Mouse (Mus musculus) heart, embryonic 10.5 days (tissue): ENCODE measurements around the gene Urb1. TPM values are rescaled to one million over a fixed set of nuclear protein-coding genes. Genes with fewer than 3 reads are reported as not detected.

Experiments
- DNase-seq: peaks from one replicate; pipeline ENCODE4 v3.0.0-alpha.2; 2017; ENCODE audit warnings: low spot score
- H3K27ac ChIP-seq: fragments of 300-500 bp; sonication (generic); 2 replicates; pipeline ENCODE4 v1.5.1; 2016; ENCODE audit warnings: mild to moderate bottlenecking
- H3K27me3 ChIP-seq: fragments of 300-500 bp; sonication (generic); 2 replicates; pipeline ENCODE4 v1.6.1; 2016; ENCODE audit warnings: mild to moderate bottlenecking; ENCODE audit not compliant: poor library complexity, insufficient read depth, severe bottlenecking
- H3K36me3 ChIP-seq: fragments of 300-500 bp; sonication (generic); 2 replicates; pipeline ENCODE4 v1.6.1; 2016; ENCODE audit warnings: mild to moderate bottlenecking, moderate library complexity
- H3K4me1 ChIP-seq: fragments of 300-500 bp; sonication (generic); 2 replicates; pipeline ENCODE4 v1.6.1; 2016; ENCODE audit warnings: mild to moderate bottlenecking
- H3K4me3 ChIP-seq: fragments of 300-500 bp; sonication (generic); 2 replicates; pipeline ENCODE4 v1.5.1; 2016; ENCODE audit warnings: mild to moderate bottlenecking, moderate library complexity
- H3K9me3 ChIP-seq: fragments of 300-500 bp; sonication (generic); 2 replicates; pipeline ENCODE4 v1.6.1; 2016; ENCODE audit warnings: mild to moderate bottlenecking, moderate library complexity
- WGBS: fragments of 180-500 bp; shearing (Covaris S2); methylation state at CpG from one replicate; pipeline ENCODE4 v1.1.7; 2016; 5-methylcytosine and 5-hydroxymethylcytosine counted together
- polyA plus RNA-seq: library from polyadenylated mRNA; unstranded; fragments of >200 nt; fragmentation: Nextera tagmentation; extraction: Ambion mirVana; gene quantifications from 2 replicates; pipeline ENCODE4 v1.2.1, GENCODE M21; 2016

Gene Urb1
- polyA plus RNA-seq, 1 experiment from 2014 or later = 12.7 TPM

- 41% methylated on average over 26 of the region's 26 CpGs for WGBS
- Histone ChIP-seq H3K27me3 (no peaks in the 10 kb centered on the region), H3K4me1 (peaks cover 51% of the 10 kb centered on the region), H3K36me3 (no peaks in the 10 kb centered on the region), H3K27ac (peak within 1 kb of the TSS; percentile 80), H3K4me3 (peak within 1 kb of the TSS; percentile 51), H3K9me3 (no peaks in the 10 kb centered on the region)
- peak; percentile 95 for DNase-seq
Measured at GRCm38 (mm10) chr16:90738092-90738956, 71.9 kb downstream of the Urb1 start, which contains the start of gene Mrap. Gene Mrap, plus strand, starts transcription at chr16:90738207.

- WGBS = 52% methylated on average over 10 of the region's 10 CpGs
- Histone ChIP-seq H3K27me3 (no peaks in the 10 kb centered on the region), H3K9me3 (no peaks in the 10 kb centered on the region), H3K4me1 (peaks cover 36% of the 10 kb centered on the region), H3K36me3 (no peaks in the 10 kb centered on the region), H3K4me3 (no peak overlapping the region), H3K27ac (peak overlapping the region; percentile 68)
- no peak for DNase-seq
Measured at GRCm38 (mm10) chr16:90736672-90737270, 73.4 kb downstream of the Urb1 start.

DNA sequence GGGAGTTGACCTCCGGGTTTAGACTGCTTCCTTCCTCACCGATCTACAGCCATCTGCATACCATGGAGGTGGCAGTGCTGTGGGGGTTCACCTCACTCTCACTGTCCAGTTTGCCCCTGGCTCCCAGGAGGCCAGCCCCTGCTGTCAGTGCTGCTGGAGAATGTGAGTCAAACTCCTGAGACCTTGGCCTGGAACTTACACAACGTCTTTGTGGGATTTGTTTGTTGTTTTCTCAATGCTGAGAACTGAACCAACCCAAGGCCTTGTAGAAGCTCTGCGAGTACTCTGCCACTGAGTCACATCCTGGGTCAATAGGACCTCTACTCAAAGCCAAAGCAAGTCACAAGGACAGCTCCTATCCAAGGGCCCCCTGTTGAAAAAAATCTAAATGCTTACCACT, 74.6 kb downstream of the Urb1 start:
- peak overlapping the region; percentile 22; the same call in 1 of the 2 replicates for H3K27ac ChIP-seq

DNA sequence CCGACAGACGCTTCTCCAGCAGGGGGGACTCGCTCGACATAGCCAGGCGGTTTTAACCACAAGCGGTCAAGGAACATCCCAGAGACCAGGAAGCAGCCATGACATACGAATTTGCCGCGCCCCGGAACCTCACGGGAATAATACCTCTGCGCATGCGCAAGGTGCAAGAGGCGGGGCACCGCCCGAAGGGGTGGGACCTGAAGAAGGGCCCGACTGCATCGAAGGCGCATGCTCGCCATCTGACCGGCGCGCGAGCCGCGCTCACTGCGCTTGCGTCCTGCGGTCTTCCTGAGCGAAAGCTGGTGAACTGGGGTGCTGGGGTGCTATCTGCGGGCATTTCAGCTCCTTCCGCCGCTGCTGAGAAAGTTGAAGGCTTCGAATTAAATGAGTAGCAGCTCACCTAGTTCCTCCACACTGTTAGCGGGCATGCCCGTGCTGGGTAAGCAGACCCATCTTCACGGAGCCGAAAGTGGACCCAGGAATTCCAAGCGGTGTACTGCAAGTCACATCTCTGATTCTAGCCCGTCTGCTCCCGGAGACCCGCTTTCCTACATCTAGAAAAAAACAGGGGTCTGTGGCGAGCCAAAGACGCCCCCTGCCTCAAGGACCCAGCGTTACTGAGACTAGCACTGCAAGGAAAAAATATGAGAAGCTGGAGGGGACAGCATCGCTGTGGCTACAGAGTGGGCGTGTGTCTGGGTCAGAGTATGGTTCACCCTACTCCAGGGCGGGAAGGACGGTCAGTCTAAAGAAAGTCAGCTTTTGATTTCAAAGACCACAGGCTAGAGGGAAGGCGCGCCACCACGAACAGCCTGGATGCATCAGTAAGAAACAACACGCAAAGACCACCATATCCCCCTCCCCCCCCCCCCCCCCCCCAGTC, 82.7 kb downstream of the Urb1 start, which contains the start of gene Mis18a:
Mis18a (minus strand) TSS at position 172 of the 883 bp plus-strand sequence.
- Histone ChIP-seq H3K9me3 (0 out of 2 replicates have a peak, but pooled peaks cover 4% of the 10 kb centered on the region), H3K4me3 (peak within 1 kb of the TSS; percentile 92), H3K27ac (peak within 1 kb of the TSS; percentile 91), H3K27me3 (no peaks in the 10 kb centered on the region), H3K36me3 (peaks cover 26% of the 10 kb centered on the region), H3K4me1 (peaks cover 11% of the 10 kb centered on the region)
- DNase-seq = peak; percentile 98
- 2% methylated on average over 53 of the region's 53 CpGs for WGBS

More for the DNA sequence above, 74.6 kb downstream of the Urb1 start:
- no peak overlapping the region for H3K4me3 ChIP-seq
- 0 out of 2 replicates have a peak, but pooled peaks cover 4% of the 10 kb centered on the region for H3K9me3 ChIP-seq
- no peak for DNase-seq
- peaks cover 33% of the 10 kb centered on the region for H3K4me1 ChIP-seq
- 62% methylated on average over 4 of the region's 4 CpGs for WGBS
- H3K27me3 ChIP-seq = no peaks in the 10 kb centered on the region
- no peaks in the 10 kb centered on the region for H3K36me3 ChIP-seq

DNA sequence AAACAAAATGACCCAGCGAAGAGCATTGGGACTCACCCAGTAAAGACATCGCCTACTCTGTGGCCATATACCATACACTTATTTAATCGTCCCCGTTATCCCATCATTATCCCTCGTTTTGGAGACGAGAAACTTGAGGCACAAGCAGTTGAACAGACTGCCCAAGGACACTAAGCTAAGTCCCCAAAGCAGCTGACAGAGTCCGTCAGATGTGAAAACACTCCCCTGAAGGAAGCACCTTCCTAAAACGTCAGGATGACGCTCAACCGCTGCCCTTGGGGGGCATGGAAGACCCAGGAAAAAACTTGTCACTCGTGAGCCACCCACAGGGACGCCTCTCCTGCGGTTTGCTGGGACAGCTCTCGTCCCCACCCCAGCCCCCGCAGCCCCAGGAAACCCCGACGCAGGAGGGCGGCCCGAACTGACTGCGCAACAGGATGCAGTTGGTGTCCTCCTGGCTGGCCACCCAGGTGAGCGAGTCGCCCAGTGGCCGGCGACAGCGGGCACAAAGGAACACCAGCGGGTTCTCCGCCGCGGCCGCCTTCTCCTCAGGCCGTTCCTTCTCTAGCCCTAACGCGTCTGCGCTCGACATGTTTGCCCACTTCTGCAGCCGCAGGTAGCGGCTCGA, 83.5 kb downstream of the Urb1 start:
- peaks cover 33% of the 10 kb centered on the region for H3K36me3 ChIP-seq
- WGBS = 4% methylated on average over 38 of the region's 38 CpGs

DNA sequence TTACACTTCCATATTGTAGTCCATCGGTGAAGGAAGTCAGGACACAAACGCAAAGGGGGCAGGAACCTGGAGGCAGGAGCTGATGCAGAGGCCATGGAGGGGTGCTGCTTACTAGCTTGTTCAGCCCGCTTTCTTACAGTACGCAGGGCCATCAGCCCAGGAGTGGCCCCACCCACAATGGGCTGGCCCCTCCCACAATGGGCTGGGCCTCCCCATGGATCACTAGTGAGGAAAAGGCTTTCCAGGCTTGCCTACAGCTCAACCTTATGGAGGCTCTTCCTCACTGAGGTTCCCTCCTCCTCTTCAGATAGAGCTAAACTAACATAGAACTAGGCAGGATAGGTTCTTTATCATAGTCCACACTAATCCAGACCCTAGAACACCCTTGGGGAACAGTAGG, 86.2 kb downstream of the Urb1 start:
- Histone ChIP-seq H3K27me3 (no peaks in the 10 kb centered on the region), H3K27ac (no peak overlapping the region), H3K36me3 (peaks cover 58% of the 10 kb centered on the region), H3K4me1 (peaks cover 11% of the 10 kb centered on the region), H3K4me3 (no peak overlapping the region), H3K9me3 (no peaks in the 10 kb centered on the region)
- WGBS = 85% methylated on average over 4 of the region's 4 CpGs
- no peak for DNase-seq

More for the DNA sequence above, 83.5 kb downstream of the Urb1 start:
- DNase-seq = no peak
- Histone ChIP-seq H3K4me3 (peak overlapping the region; percentile 92), H3K27me3 (no peaks in the 10 kb centered on the region), H3K27ac (peak overlapping the region; percentile 91), H3K9me3 (0 out of 2 replicates have a peak, but pooled peaks cover 4% of the 10 kb centered on the region), H3K4me1 (peaks cover 11% of the 10 kb centered on the region)

GRCm38 (mm10) chr16:90710313-90710712, 99.9 kb downstream of the Urb1 start:
- no peak for DNase-seq
- H3K27ac ChIP-seq = peak overlapping the region; percentile 63; the same call in 1 of the 2 replicates
- H3K27me3 ChIP-seq = 0 out of 2 replicates have a peak, but pooled peaks cover 6% of the 10 kb centered on the region
- H3K9me3 ChIP-seq = no peaks in the 10 kb centered on the region
- H3K4me3 ChIP-seq = peak overlapping the region; percentile 23; the same call in 1 of the 2 replicates
- H3K4me1 ChIP-seq = peaks cover 53% of the 10 kb centered on the region
- 76% methylated on average over 12 of the region's 12 CpGs for WGBS
- H3K36me3 ChIP-seq = no peaks in the 10 kb centered on the region

DNA sequence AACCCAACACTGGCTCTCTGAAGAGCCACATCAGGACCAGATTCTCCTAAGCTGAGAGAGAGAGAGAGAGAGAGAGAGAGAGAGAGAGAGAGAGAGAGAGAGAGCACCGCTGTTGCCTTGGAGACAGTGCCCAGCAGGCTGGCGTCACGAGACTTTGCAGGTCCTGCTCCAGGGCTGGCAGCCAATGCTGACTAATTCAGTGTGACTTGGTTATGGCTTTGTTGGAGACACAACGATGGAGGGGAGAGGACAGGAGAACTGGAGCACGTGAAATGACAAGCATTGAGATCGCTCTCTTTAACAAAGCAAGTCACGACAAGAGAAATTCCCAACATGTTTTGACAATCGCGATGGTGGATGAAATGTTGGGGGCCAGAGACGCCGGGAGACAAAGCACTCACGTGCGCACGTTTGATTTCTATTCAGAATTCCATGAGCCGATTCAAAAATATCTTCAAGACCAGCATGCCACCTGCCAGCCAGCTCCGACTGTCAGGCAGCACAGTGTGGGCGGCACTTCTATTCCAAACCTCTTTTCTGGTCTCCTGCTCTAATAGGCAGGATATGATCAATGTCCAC, 100.4 kb downstream of the Urb1 start:
- Histone ChIP-seq H3K4me1 (peaks cover 58% of the 10 kb centered on the region), H3K4me3 (peak overlapping the region; percentile 23; the same call in 1 of the 2 replicates), H3K27me3 (0 out of 2 replicates have a peak, but pooled peaks cover 6% of the 10 kb centered on the region), H3K27ac (peak overlapping the region; percentile 63; the same call in 1 of the 2 replicates), H3K9me3 (no peaks in the 10 kb centered on the region), H3K36me3 (no peaks in the 10 kb centered on the region)
- no peak for DNase-seq
- WGBS = 41% methylated on average over 17 of the region's 17 CpGs

- DNase-seq = peak; percentile 91
- WGBS = 5% methylated on average over 3 of the region's 3 CpGs
- H3K4me3 ChIP-seq = no peak overlapping the region
- peaks cover 71% of the 10 kb centered on the region for H3K4me1 ChIP-seq
- H3K27me3 ChIP-seq = no peaks in the 10 kb centered on the region
- H3K9me3 ChIP-seq = no peaks in the 10 kb centered on the region
- no peaks in the 10 kb centered on the region for H3K36me3 ChIP-seq
- peak overlapping the region; percentile 83 for H3K27ac ChIP-seq
Measured at GRCm38 (mm10) chr16:90706279-90706678, 103.9 kb downstream of the Urb1 start.

- Histone ChIP-seq H3K4me1 (peaks cover 64% of the 10 kb centered on the region), H3K4me3 (peak overlapping the region; percentile 15; the same call in 1 of the 2 replicates), H3K27ac (peak overlapping the region; percentile 83), H3K27me3 (no peaks in the 10 kb centered on the region), H3K36me3 (no peaks in the 10 kb centered on the region), H3K9me3 (no peaks in the 10 kb centered on the region)
- 62% methylated on average over 13 of the region's 13 CpGs for WGBS
- DNase-seq = no peak
Measured at GRCm38 (mm10) chr16:90704161-90704825, 105.9 kb downstream of the Urb1 start.

- H3K9me3 ChIP-seq = no peaks in the 10 kb centered on the region
- WGBS = 0% methylated on average over 1 of the region's 1 CpGs
- H3K27ac ChIP-seq = peak overlapping the region; percentile 83
- H3K4me3 ChIP-seq = peak overlapping the region; percentile 15; the same call in 1 of the 2 replicates
- peaks cover 57% of the 10 kb centered on the region for H3K4me1 ChIP-seq
- no peaks in the 10 kb centered on the region for H3K27me3 ChIP-seq
- no peaks in the 10 kb centered on the region for H3K36me3 ChIP-seq
- no peak for DNase-seq
Measured at GRCm38 (mm10) chr16:90703646-90704045, 106.6 kb downstream of the Urb1 start.
